Mouse (Mus musculus): ENCODE measurements at regions not wholly inside any gene's neighbourhood (a gene's known extent, or its start where the extent isn't known, plus 50 kb on each side); places are given as distances from the start of the nearest gene placed in this dataset.

GRCm38 (mm10) chr2:128361436-128361835 lies 229.6 kb upstream of the Spdye4c start:
- ATAC-seq (replicated peaks; ENCODE audit: low FRiP score, low TSS enrichment, poor library complexity, severe bottlenecking): no peak

DNA sequence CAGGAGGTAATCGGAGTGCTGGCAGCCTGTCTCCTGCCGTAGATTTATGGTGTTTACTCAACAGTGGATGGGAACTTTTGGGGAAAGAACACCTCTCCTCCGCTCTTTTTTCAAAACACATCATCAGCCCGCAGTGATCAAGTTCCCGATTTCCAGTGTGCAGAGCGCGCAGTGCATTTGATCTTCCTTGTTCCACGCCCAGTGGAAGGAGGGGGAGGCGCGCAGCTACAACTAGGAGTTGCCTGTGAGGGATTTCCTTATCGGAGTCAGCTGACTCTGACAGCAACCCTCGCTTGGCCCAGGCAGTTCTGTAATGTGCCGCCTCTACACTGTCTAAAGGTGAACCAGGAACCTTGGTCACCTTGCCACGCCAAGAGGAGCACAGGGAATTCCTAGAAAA lies 226.8 kb upstream of the Spdye4c start:
- peak; percentile 76 for ATAC-seq (replicated peaks; ENCODE audit: low FRiP score, low TSS enrichment, poor library complexity, severe bottlenecking)

DNA sequence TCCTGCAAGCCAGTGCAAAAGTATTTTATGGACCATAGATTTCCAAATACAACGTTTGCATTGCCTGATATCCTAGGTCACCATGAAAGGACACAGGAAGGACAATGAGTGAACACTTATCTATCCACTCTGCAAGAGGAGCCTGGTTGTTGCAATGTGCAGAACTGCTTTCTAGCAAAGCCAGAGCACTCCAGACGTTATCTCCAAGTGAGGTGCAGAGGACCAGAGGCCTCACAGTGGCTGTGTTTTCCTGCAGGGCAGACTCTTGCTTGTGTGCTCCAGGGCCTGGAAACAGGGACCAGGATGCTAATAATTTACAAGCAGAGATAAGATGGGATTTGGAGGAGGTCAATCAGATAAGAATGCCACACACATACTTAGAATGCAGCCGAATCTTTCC lies 226.0 kb upstream of the Spdye4c start:
- ATAC-seq (replicated peaks; ENCODE audit: low FRiP score, low TSS enrichment, poor library complexity, severe bottlenecking): no peak

- peak; percentile 46; the same call in 1 of the 2 replicates for ATAC-seq (replicated peaks; ENCODE audit: low FRiP score, low TSS enrichment, poor library complexity, severe bottlenecking)
These were observed 225.2 kb upstream of the Spdye4c start for GRCm38 (mm10) chr2:128365775-128366174.

DNA sequence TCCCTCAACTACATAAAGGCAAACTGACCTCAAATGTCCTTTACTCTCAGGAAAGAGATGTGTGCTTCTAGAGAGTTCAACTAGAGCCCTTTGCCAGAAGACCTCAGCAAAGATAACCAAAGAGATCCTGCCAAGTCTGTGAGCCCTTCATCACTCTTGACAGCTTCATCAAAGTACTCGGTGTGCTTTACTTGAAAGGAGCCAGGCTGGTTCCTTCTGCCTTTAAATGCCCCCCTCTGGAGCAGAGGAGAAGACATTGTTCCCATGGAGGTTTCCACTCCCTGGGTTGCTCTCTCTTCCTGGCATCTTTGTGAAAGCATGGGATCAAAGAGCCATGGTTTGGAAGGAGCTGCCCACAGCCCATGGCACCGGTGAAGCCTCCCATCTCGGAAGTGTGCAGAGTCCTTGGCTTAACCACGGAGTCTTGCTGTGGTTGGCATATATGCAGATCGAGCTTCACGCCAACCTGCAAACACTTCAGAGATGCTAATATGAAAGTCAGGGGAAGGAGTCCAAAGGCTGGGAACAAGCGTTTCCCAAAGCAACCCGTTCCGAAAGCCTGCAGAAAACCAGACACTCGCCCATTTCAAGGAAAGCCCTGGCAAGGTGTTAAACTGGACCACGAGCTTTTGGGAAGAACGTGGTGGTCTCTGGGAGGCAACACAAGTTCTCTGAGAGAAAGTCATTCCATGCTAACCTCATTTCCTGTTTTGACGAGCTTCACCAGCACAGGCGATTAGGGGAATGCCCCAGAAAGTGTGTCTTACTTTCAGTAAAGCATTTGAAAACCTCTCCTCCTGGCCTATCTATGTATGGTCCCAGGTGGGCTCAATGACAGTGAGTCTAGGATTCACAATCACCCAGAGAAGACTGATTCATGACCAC lies 223.5 kb upstream of the Spdye4c start:
- no peak for ATAC-seq (replicated peaks; ENCODE audit: low FRiP score, low TSS enrichment, poor library complexity, severe bottlenecking)

DNA sequence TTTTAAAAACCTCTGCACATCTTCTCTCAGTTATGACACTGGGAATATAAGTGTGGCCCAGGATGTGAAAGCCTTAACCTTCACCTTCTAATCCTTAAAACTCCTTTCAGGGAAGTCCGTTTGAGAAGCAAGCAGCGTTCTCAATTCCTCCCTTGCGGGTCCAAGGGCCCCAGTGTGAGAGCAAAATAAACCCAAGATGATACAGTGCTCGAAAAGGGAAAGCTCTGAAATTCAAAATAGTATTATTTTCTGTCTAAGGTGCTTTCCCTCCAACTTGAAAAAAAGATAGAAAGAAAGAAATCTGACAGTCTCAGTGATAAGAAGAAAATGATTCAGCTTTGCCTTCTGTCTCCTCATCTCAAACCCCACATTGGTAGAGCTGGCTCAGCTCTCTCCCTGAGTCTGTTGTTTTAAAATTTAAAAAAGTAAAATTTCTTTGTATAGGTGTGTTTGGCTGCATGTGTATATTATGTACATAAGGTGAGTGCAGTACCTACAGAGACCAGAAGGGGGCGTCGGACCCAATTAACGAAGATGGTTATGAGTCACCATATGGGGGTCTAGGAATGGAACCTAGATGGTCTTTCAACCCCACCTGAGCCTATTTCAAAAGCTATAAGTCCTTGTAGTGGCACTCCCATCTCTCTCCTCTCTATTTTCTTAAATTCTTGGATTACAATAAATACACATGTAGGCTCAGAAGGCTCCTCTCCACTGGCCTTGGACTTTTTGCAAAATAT lies 222.3 kb upstream of the Spdye4c start:
- no peak for ATAC-seq (replicated peaks; ENCODE audit: low FRiP score, low TSS enrichment, poor library complexity, severe bottlenecking)

DNA sequence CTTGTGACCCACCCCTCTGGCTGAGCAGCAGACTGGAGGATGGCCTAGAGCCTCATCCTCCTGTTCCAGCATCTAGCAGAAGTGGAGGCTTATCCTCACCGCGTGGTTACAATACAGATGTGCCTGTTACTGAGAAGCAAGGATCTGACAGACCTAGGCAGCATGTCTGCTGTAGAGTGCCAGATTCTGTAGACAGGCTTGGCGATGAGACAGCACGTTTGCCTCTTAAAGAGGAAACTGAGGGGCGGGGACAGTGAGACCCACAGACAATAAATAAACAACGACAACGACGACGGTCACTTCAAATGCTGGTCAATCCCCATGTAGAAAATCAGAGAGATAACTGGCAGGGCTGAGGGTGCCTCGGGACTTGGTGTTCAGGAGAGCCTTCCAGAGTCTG lies 220.2 kb upstream of the Spdye4c start:
- no peak for ATAC-seq (replicated peaks; ENCODE audit: low FRiP score, low TSS enrichment, poor library complexity, severe bottlenecking)

GRCm38 (mm10) chr2:128372204-128372603 lies 218.8 kb upstream of the Spdye4c start:
- ATAC-seq (replicated peaks; ENCODE audit: low FRiP score, low TSS enrichment, poor library complexity, severe bottlenecking): no peak

DNA sequence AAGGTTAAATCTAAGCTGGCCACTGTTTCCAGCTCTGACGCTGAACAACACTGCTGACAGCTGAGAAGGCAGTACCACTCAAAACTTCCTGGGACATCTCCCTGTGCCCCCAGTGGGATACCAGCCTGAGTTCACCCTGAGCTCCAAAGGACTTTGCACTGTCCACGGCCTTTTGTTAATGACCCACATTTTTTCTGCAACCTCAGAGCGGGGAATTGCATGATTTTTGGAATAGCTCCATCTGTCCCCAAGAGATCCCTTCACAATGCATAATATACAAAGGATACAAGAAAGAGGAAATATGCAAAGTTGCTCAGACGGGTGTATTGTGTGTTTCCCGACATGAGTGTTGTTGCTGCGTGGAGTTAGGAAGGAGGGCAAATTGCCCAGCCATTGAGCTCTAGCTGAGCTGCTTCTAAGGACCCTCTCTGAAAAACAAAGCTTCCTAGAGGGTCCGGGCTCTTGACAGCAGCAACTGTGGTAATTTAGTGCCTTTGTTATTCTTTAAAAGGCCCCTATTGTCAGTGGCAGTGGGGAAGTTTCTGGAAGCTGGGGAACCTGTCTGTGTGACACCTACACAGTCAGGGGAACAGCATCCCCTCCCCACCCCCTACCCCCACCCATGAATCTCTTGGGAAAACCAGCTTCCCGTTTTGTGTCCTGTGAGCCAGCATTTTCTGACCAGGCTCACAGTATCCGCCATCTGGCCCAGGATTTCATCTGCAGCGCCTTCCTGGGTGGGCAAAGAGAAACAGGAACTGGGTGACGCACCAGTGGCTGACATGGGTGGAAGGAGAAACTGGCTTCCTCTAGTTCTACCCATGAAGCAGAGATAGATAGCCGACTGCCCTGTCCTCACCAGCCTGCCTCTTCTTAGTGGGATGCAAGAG lies 217.4 kb upstream of the Spdye4c start:
- no peak for ATAC-seq (replicated peaks; ENCODE audit: low FRiP score, low TSS enrichment, poor library complexity, severe bottlenecking)

DNA sequence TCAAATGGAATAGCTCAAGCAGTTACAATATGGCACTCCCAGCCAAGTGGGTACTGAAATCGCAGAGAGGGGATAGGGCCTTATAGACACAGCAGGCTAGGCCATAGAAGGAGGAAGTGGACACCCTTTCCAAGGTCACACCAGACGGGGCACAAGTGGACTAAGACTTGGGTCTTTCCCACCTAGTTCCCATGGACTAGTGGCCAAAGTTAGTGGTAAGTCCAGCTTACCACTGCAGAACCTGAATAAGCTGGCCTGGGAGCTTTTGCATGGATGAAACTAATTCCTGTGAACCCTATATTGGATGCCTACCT lies 216.8 kb upstream of the Spdye4c start:
- ATAC-seq (replicated peaks; ENCODE audit: low FRiP score, low TSS enrichment, poor library complexity, severe bottlenecking): no peak

GRCm38 (mm10) chr2:128374926-128375325 lies 216.1 kb upstream of the Spdye4c start:
- no peak for ATAC-seq (replicated peaks; ENCODE audit: low FRiP score, low TSS enrichment, poor library complexity, severe bottlenecking)

GRCm38 (mm10) chr2:128375827-128376226 lies 215.2 kb upstream of the Spdye4c start:
- ATAC-seq (replicated peaks; ENCODE audit: low FRiP score, low TSS enrichment, poor library complexity, severe bottlenecking): no peak

- ATAC-seq (replicated peaks; ENCODE audit: low FRiP score, low TSS enrichment, poor library complexity, severe bottlenecking): no peak
These were observed 213.8 kb upstream of the Spdye4c start for GRCm38 (mm10) chr2:128377176-128377575.

- ATAC-seq (replicated peaks; ENCODE audit: low FRiP score, low TSS enrichment, poor library complexity, severe bottlenecking): no peak
These were observed 213.3 kb upstream of the Spdye4c start for GRCm38 (mm10) chr2:128377680-128378079.

DNA sequence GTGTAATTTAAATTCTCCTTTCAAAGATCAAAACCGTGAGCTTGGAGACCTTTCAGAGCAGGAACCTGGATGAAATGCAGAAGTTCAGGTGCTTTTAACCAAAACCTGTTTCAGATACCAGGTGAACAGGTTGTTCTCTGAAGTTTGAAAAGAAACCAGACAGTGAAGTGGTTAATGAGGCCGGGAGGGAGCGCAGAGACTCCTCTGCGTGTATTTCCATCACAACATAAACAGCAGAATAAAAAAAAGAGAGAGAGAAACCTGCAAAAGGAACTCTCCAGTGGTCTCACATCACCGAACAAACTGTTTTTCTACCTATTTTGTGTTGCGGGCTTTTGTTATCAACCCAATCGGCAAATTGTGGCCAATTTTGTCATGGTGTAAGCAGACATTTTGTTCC lies 212.6 kb upstream of the Spdye4c start:
- ATAC-seq (replicated peaks; ENCODE audit: low FRiP score, low TSS enrichment, poor library complexity, severe bottlenecking): no peak

GRCm38 (mm10) chr2:128379151-128379550 lies 211.9 kb upstream of the Spdye4c start:
- ATAC-seq (replicated peaks; ENCODE audit: low FRiP score, low TSS enrichment, poor library complexity, severe bottlenecking): no peak

DNA sequence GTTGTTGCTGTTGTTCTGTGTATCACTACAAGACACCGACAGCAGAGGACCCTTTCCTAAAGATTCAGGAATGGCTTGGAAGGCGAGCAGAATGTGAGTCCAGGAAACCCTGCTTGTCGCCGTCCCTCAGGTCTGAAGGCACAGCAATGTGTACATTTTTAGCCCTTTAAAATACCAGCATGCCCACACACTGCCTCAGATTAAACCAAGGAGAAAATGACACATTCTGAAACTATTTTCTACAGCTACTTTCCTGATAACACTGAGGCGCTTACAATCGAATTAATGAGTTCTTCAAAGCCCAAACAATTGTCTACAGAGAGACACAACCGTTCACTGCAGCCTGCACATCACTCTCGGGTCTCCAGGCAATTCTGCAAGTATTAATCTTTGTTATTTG lies 211.5 kb upstream of the Spdye4c start:
- ATAC-seq (replicated peaks; ENCODE audit: low FRiP score, low TSS enrichment, poor library complexity, severe bottlenecking): no peak

DNA sequence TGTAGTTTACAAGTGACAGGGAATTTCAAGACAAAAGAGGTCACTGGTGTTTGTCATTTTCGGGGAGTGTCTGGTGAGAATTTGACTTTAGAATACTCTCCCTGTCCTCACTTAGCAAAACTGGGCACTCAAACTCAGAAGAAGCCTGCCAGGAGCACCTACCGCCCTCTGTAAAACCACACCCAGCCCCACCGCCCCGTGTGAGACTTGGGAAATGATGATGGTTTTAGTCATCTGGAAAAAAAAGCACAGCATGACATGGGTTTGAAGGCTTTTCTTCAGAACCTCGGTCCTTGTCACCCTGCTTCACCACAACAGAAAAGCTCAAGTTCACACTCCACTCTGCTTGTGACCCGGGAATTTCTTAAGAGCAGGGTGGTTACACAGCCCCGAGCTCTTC lies 210.4 kb upstream of the Spdye4c start:
- ATAC-seq (replicated peaks; ENCODE audit: low FRiP score, low TSS enrichment, poor library complexity, severe bottlenecking): no peak

- no peak for ATAC-seq (replicated peaks; ENCODE audit: low FRiP score, low TSS enrichment, poor library complexity, severe bottlenecking)
These were observed 209.3 kb upstream of the Spdye4c start for GRCm38 (mm10) chr2:128381684-128382205.

DNA sequence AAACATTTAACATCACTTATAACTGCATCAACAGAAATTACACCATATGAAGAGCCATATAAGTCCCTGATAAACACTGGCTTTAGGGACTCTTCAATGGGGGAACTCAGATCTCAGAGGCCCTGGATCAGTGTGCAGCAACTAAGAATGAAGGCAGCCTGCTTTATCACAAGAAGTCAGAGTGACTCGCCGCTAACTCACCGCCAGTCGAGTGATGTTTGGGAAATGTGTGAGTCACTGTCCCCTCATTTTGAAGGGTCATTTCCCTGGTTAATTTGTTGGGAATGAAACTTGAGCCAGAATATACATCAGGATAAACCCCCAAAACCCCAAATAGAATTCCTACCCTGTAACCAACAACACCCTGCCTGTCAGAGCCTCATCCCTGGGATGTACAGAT lies 208.5 kb upstream of the Spdye4c start:
- ATAC-seq (replicated peaks; ENCODE audit: low FRiP score, low TSS enrichment, poor library complexity, severe bottlenecking): no peak

Data from megakaryocyte-erythroid progenitor cell, adult 5-6 weeks (primary cell).